Mouse (Mus musculus) hematopoietic stem cell, adult 5-6 weeks (primary cell): ENCODE data around the gene Lrit2. TPM values are rescaled to one million over a fixed set of nuclear protein-coding genes. Genes with fewer than 3 reads are reported as not detected.
A peak's percentile ranks its signal among the peaks of the same experiment; 100 is the strongest.

Source experiments
- ATAC-seq, 2 experiments: fragments of 125-278 bp in 1 of 2; replicated peaks in 1 of 2; 2 replicates each; pipeline ENCODE4 v1.8.0; 2016 to 2017; ENCODE audit warnings: inconsistent platforms in 2 of 2, mild to moderate bottlenecking in 2 of 2, moderate number of reproducible peaks in 2 of 2, low read depth in 1 of 2, moderate TSS enrichment in 1 of 2; ENCODE audit not compliant: low FRiP score in 2 of 2, poor library complexity in 2 of 2, severe bottlenecking in 2 of 2, insufficient read depth in 1 of 2, low TSS enrichment in 1 of 2
- total RNA-seq: library from RNA; stranded (forward); fragments of 172-1452, 232-1000 nt; gene quantifications from 2 replicates; pipeline ENCODE4 v1.2.3, GENCODE M21; 2017

Gene Lrit2
- total RNA-seq, 1 experiment from 2014 or later = not detected

DNA sequence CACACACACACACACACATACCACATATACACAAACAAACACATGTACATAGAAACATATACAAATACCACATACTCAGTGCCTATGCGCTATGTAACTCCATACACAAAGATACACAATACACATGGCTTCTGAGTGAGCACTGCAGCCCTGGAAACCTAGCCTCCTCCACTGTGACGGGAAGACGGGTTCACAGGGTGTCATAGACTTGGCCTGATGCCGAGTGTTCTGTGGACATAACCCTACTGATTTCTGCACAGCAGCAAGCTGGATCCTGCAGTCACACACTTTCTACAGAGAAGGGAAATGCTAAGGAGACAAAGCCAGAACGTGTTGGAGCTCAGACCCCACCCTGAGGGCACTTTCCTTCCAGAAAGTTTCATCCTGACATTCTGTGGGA lies 37.0 kb downstream of the Lrit2 start:
- ATAC-seq = no peak

- no peak for ATAC-seq
Measured at GRCm38 (mm10) chr14:37105846-37106245, 38.1 kb downstream of the Lrit2 start.

DNA sequence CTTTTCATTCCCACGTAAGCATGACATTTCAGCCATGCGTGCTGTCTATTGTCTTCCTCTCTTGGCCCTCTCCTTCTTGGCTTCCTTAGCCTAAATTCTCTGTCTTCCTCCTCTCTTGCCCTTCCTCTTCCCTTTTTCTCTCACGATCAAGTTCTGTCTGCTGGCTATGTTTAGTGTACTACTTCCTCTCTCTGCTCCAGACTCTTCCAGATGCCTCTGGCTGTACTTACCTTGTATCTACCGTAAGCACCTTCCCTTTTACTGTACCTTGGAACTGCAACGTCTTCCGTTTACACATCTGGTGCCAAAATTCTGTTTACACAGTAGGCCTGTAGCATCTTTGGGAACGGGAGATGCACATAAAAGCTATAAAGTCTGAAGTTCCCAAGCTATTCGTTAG lies 41.7 kb downstream of the Lrit2 start:
- ATAC-seq = peak; percentile 17 to 39; a peak in 2 of 4 replicates

GRCm38 (mm10) chr14:37109975-37110374 lies 42.2 kb downstream of the Lrit2 start:
- ATAC-seq = 0 out of 4 replicates have a peak, but pooled peaks have one; percentile 25 to 37

DNA sequence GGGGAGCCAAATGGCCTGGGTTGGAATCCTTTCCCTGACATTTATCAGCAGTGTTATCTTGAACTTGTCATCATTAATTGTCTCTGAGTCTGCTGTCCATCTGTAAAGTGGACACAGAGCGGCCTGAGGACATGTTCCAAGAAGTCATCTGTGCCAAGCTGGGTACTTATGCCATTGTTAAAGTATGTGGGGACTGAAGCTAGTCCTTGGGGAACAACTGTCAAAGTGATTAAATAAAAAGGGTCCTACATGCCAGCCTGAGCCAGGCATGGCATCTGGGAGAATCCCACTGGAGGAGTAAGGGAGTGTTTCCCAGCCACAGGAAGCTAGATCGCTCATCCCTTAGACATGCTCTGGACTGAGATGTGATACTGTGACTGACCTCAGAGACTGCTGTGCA lies 42.7 kb downstream of the Lrit2 start:
- ATAC-seq = no peak

GRCm38 (mm10) chr14:37111371-37111770 lies 43.6 kb downstream of the Lrit2 start:
- no peak for ATAC-seq

GRCm38 (mm10) chr14:37112931-37113330 lies 45.2 kb downstream of the Lrit2 start:
- no peak for ATAC-seq

GRCm38 (mm10) chr14:37113922-37114321 lies 46.2 kb downstream of the Lrit2 start, which contains the start of gene 2610528A11Rik:
TSS of gene 2610528A11Rik (minus strand) at chr14:37114022.
- ATAC-seq = no peak; a peak in 1 of 4 replicates

DNA sequence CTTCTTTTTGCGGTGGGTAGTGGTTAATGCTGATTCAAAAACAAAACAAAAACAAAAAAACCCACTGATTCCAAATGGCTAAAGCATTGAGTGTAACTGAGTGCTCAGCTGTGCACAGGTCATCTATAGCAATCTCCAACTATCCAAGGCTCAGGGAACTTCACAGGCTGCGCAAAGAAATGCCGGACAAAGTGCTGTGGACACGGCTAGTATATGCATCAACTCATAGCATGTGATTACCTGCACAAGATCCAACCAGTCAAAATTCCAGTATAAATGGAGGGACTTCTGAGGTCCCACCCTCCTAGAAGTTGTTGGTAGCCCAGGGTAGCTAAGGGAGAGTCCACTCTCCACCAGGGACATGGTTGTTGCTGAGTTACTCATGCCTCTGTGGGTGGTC lies 51.5 kb downstream of the Lrit2 start:
- ATAC-seq = no peak

Other genes with a start within 250 kb of the Lrit2 start
- 23.0 and 23.7 TPM in 2 replicates for gene Ccser2, start 99.2 kb upstream of the Lrit2 start, total RNA-seq
- gene Rgr, start 19.0 kb upstream of the Lrit2 start, total RNA-seq = not detected in 2 replicates
- not detected in 2 replicates for gene Lrit1, start 13.1 kb upstream of the Lrit2 start, total RNA-seq
- gene Cdhr1, start 30.4 kb downstream of the Lrit2 start, total RNA-seq = not detected in 2 replicates
- 0.40 and 1.1 TPM in 2 replicates for gene 2610528A11Rik, start 46.1 kb downstream of the Lrit2 start, total RNA-seq
- gene Ghitm, start 67.3 kb downstream of the Lrit2 start, total RNA-seq = 107 and 160 TPM in 2 replicates